Mouse (Mus musculus) spleen, embryonic (tissue): ENCODE data around the gene Plk3.

ENCODE experiments used
- CTCF ChIA-PET: fragments of 350-600 bp; sonication (Branson Sonifier 250); formaldehyde crosslinking; loops from one replicate; lab custom pipeline; 2022; lab: Charles Lee

Plk3 gene

GRCm38 (mm10) chr4:117140613-117141012 lies 6.8 kb upstream of the Plk3 start:
- CTCF ChIA-PET, result interaction anchor here (1.0 to 2.8 kb wide), 2 partner anchors 20 to 138 kb away, joined by 6 to 17 read pairs; no protein-coding TSS in a partner anchor

- CTCF ChIA-PET, result interaction anchor here (0.6 to 2.8 kb wide), 7 partner anchors 13 to 368 kb away, joined by 3 to 17 read pairs (median 6); partner anchors contain the start of gene Tctex1d4
These were observed 5.5 kb upstream of the Plk3 start for GRCm38 (mm10) chr4:117139217-117139612.

GRCm38 (mm10) chr4:117138295-117139216 lies 4.8 kb upstream of the Plk3 start:
- CTCF ChIA-PET, result interaction anchor here (0.6 to 2.8 kb wide), 5 partner anchors 12 to 367 kb away, joined by 3 to 17 read pairs (median 6); partner anchors contain the start of gene Tctex1d4

- CTCF ChIA-PET, result no interaction called here
These were observed 2.3 kb upstream of the Plk3 start for GRCm38 (mm10) chr4:117136034-117136433.

GRCm38 (mm10) chr4:117134601-117134995 lies 835 bp upstream of the Plk3 start:
- CTCF ChIA-PET, result interaction anchor here (0.7 to 2.3 kb wide), 2 partner anchors 14 to 1019 kb away, joined by 12 to 26 read pairs; no protein-coding TSS in a partner anchor

- CTCF ChIA-PET, result interaction anchor here (0.6 to 2.3 kb wide), 5 partner anchors 9 to 52 kb away, joined by 3 to 12 read pairs (median 5); no protein-coding TSS in a partner anchor
These were observed 382 bp downstream of the Plk3 start for GRCm38 (mm10) chr4:117133366-117133796.

- CTCF ChIA-PET, result interaction anchor here (0.6 to 2.3 kb wide), 4 partner anchors 9 to 51 kb away, joined by 3 to 12 read pairs (median 5); no protein-coding TSS in a partner anchor
These were observed 994 bp downstream of the Plk3 start for GRCm38 (mm10) chr4:117132794-117133143.

- CTCF ChIA-PET, result interaction anchor here (0.6 to 1.6 kb wide), 2 partner anchors 10 to 63 kb away, joined by 5 to 7 read pairs; no protein-coding TSS in a partner anchor
These were observed 1.6 kb downstream of the Plk3 start for GRCm38 (mm10) chr4:117131890-117132793.

GRCm38 (mm10) chr4:117131198-117131597 lies 2.6 kb downstream of the Plk3 start:
- CTCF ChIA-PET, result no interaction called here

GRCm38 (mm10) chr4:117130790-117131189 lies 3.0 kb downstream of the Plk3 start:
- CTCF ChIA-PET, result no interaction called here

GRCm38 (mm10) chr4:117127991-117128686 lies 5.6 kb downstream of the Plk3 start:
- CTCF ChIA-PET, result no interaction called here

- CTCF ChIA-PET, result interaction anchor here (0.6 to 1.8 kb wide), 4 partner anchors 10 to 472 kb away, joined by 3 to 8 read pairs (median 3); no protein-coding TSS in a partner anchor
These were observed 7.0 kb downstream of the Plk3 start, which contains the start of gene Tctex1d4 for GRCm38 (mm10) chr4:117126675-117127290. TSS of gene Tctex1d4 (plus strand) at chr4:117126794.

GRCm38 (mm10) chr4:117125910-117126674 lies 7.7 kb downstream of the Plk3 start:
- CTCF ChIA-PET, result interaction anchor here (0.6 to 1.8 kb wide), 4 partner anchors 13 to 471 kb away, joined by 3 to 8 read pairs (median 4); no protein-coding TSS in a partner anchor

- CTCF ChIA-PET, result interaction anchor here (0.5 to 1.8 kb wide), 6 partner anchors 8 to 96 kb away, joined by 3 to 8 read pairs (median 4); partner anchors contain the start of gene Plk3
These were observed 8.3 kb downstream of the Plk3 start, which contains the start of gene Btbd19 for GRCm38 (mm10) chr4:117125348-117125909. TSS of gene Btbd19 (minus strand) at chr4:117125725.

- CTCF ChIA-PET, result interaction anchor here (0.5 to 1.0 kb wide), 3 partner anchors 9 to 95 kb away, joined by 3 to 6 read pairs (median 4); partner anchors contain the start of gene Plk3
These were observed 9.0 kb downstream of the Plk3 start for GRCm38 (mm10) chr4:117124518-117125347.

GRCm38 (mm10) chr4:117124218-117124517 lies 9.6 kb downstream of the Plk3 start:
- CTCF ChIA-PET, result interaction anchor here (1.0 kb wide), 1 partner anchor 9 kb away, joined by 4 read pairs; the partner anchor contains the start of gene Plk3

- CTCF ChIA-PET, result interaction anchor here (0.7 to 0.9 kb wide), 4 partner anchors 10 to 1072 kb away, joined by 3 to 7 read pairs (median 4); partner anchors contain the start of gene Plk3
These were observed 10.1 kb downstream of the Plk3 start for GRCm38 (mm10) chr4:117123546-117124217.
